Mouse (Mus musculus) macrophage (primary cell): Measurements from ENCODE around the gene 2310046K23Rik. TPM values are rescaled to one million over a fixed set of nuclear protein-coding genes. Genes with fewer than 3 reads are reported as not detected.

ENCODE experiments used
- H3K27ac ChIP-seq: fragments of 350-480 bp; formaldehyde crosslinking; 2 replicates; pipeline ENCODE4 v1.9.0; 2021
- H3K36me3 ChIP-seq: fragments of 350-480 bp; formaldehyde crosslinking; 2 replicates; pipeline ENCODE4 v1.9.0; 2021; ENCODE audit errors: inconsistent target
- H3K4me3 ChIP-seq: fragments of 350-480 bp; formaldehyde crosslinking; 2 replicates; pipeline ENCODE4 v1.9.0; 2021; ENCODE audit errors: inconsistent target
- H3K79me2 ChIP-seq: fragments of 350-480 bp; formaldehyde crosslinking; 2 replicates; pipeline ENCODE4 v1.9.0; 2021; ENCODE audit errors: inconsistent target
- polyA plus RNA-seq: library from polyadenylated mRNA; stranded (reverse); fragments of 250-400 nt; gene quantifications from 3 replicates; pipeline ENCODE4 v1.2.4, GENCODE M21; 2018; ENCODE audit warnings: inconsistent platforms

The 2310046K23Rik gene
- polyA plus RNA-seq, 1 experiment from 2014 or later: not detected

DNA sequence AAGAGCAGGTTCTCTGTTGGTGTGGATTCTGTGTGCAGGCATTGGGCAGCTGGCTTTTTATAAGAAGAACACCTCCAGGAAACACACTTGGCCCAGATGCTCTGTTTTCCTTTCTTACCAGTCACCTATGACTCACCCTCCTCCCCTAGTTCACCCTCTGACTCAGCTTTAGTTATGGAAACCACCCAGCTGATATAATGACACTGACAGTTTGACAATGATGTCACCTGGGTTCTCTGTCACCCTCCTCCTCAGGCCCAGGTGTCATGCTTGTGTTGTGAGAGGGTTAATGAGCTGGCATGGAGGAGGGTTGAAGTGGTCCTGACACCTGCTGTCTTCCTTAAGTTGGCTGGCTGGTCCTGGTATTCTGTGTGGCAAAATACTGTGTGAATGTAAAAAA, 48.4 kb downstream of the 2310046K23Rik start, which contains the start of gene Sprr1a:
TSS of gene Sprr1a (minus strand) at position 33 of the 400 bp plus-strand sequence.
- Histone ChIP-seq H3K36me3 (no peaks in the 10 kb centered on the region), H3K27ac (no peak within 1 kb of the TSS), H3K79me2 (no peaks in the 10 kb centered on the region), H3K4me3 (no peak within 1 kb of the TSS)

Other genes with a start within 250 kb of the 2310046K23Rik start
- gene Sprr2a3, start 249.1 kb downstream of the 2310046K23Rik start, polyA plus RNA-seq: not detected in 3 replicates
- gene Sprr2b, start 217.9 kb downstream of the 2310046K23Rik start, polyA plus RNA-seq: not detected in 3 replicates
- not detected in 3 replicates for gene Sprr2d, start 195.4 kb downstream of the 2310046K23Rik start, polyA plus RNA-seq
- gene Sprr2e, start 182.4 kb downstream of the 2310046K23Rik start, polyA plus RNA-seq: not detected in 3 replicates
- gene Sprr2f, start 169.3 kb downstream of the 2310046K23Rik start, polyA plus RNA-seq: not detected in 3 replicates
- gene Sprr2h, start 148.8 kb downstream of the 2310046K23Rik start, polyA plus RNA-seq: not detected in 3 replicates
- gene Sprr2i, start 126.5 kb downstream of the 2310046K23Rik start, polyA plus RNA-seq: not detected in 3 replicates
- not detected in 3 replicates for gene Sprr2j-ps, start 116.4 kb downstream of the 2310046K23Rik start, polyA plus RNA-seq
- gene Gm9774, start 105.1 kb downstream of the 2310046K23Rik start, polyA plus RNA-seq: 0.59 to 4.8 TPM (median 3.2 TPM) in 3 replicates
- gene Sprr2k, start 101.9 kb downstream of the 2310046K23Rik start, polyA plus RNA-seq: not detected in 3 replicates
- not detected in 3 replicates for gene Sprr1b, start 95.7 kb downstream of the 2310046K23Rik start, polyA plus RNA-seq
- gene Sprr3, start 75.8 kb downstream of the 2310046K23Rik start, polyA plus RNA-seq: not detected in 3 replicates
- gene Sprr1a, start 48.6 kb downstream of the 2310046K23Rik start, polyA plus RNA-seq: not detected in 3 replicates
- gene Sprr4, start 34.0 kb downstream of the 2310046K23Rik start, polyA plus RNA-seq: not detected in 3 replicates
- gene Ivl, start 39.2 kb upstream of the 2310046K23Rik start, polyA plus RNA-seq: not detected in 3 replicates
- not detected in 3 replicates for gene Smcp, start 54.5 kb upstream of the 2310046K23Rik start, polyA plus RNA-seq
- gene 2210017I01Rik, start 73.0 kb upstream of the 2310046K23Rik start, polyA plus RNA-seq: not detected in 3 replicates
- gene Lce6a, start 87.1 kb upstream of the 2310046K23Rik start, polyA plus RNA-seq: not detected in 3 replicates
- not detected in 3 replicates for gene Lce1a1, start 113.8 kb upstream of the 2310046K23Rik start, polyA plus RNA-seq
- not detected in 3 replicates for gene Lce1b, start 122.4 kb upstream of the 2310046K23Rik start, polyA plus RNA-seq
- not detected in 3 replicates for gene Lce1a2, start 135.8 kb upstream of the 2310046K23Rik start, polyA plus RNA-seq
- gene Lce1c, start 144.7 kb upstream of the 2310046K23Rik start, polyA plus RNA-seq: not detected in 3 replicates
- gene Lce1d, start 152.7 kb upstream of the 2310046K23Rik start, polyA plus RNA-seq: not detected in 3 replicates
- not detected in 3 replicates for gene Lce1e, start 174.6 kb upstream of the 2310046K23Rik start, polyA plus RNA-seq
- not detected in 3 replicates for gene Lce1f, start 185.8 kb upstream of the 2310046K23Rik start, polyA plus RNA-seq
- not detected in 3 replicates for gene Gm38119, start 204.6 kb upstream of the 2310046K23Rik start, polyA plus RNA-seq
- gene Lce1g, start 217.8 kb upstream of the 2310046K23Rik start, polyA plus RNA-seq: not detected in 3 replicates
- not detected in 3 replicates for gene Lce1h, start 230.6 kb upstream of the 2310046K23Rik start, polyA plus RNA-seq
- not detected in 3 replicates for gene Lce1i, start 244.4 kb upstream of the 2310046K23Rik start, polyA plus RNA-seq